Mouse (Mus musculus): ENCODE measurements around the gene Il9r. TPM values are rescaled to one million over a fixed set of nuclear protein-coding genes. Genes with fewer than 3 reads are reported as not detected.
A peak's percentile ranks its signal among the peaks of the same experiment; 100 is the strongest.

Gene Il9r
- polyA plus RNA-seq, 1 experiment from 2014 or later: not detected

DNA sequence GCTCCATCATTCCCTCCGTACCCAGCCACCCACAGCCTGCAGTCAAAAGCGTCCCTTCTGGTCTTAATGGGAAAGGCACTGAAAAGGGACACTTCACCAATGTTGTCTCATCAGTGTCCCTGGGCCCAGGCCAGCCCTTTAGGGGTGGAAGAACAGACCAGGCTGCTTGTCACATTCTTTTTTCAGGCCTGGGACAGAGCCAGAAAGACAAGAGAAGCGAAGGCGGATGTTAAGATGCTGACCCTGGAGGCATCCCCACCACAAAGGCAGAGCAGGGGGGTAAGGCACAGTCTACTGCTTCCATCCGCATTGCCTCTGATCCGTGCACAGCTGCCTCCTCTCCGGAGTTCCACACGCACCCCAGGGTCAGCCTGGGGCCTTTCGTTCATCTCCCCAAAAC is 10.0 kb downstream of the Il9r start:
- Histone ChIP-seq H3K27ac (0 out of 2 replicates have a peak overlapping the region, but pooled peaks have one; percentile 25), H3K9me3 (no peaks in the 10 kb centered on the region), H3K36me3 (replicated peaks) (no peaks in the 10 kb centered on the region), H3K4me3 (no peak overlapping the region), H3K4me1 (peaks cover 1% of the 10 kb centered on the region; the same call in 1 of the 2 replicates), H3K27me3 (ENCODE audit: poor library complexity, severe bottlenecking) (0 out of 2 replicates have a peak, but pooled peaks cover 1% of the 10 kb centered on the region)
- WGBS: 84% methylated on average over 9 of the region's 9 CpGs
- no peak for DNase-seq (ENCODE audit: extremely low spot score, low spot score)

GRCm38 (mm10) chr11:32189434-32189833 is 10.6 kb downstream of the Il9r start:
- Histone ChIP-seq H3K27ac (no peak overlapping the region), H3K27me3 (ENCODE audit: poor library complexity, severe bottlenecking) (no peaks in the 10 kb centered on the region), H3K36me3 (replicated peaks) (no peaks in the 10 kb centered on the region), H3K4me1 (no peaks in the 10 kb centered on the region), H3K4me3 (no peak overlapping the region), H3K9me3 (no peaks in the 10 kb centered on the region)
- no peak for DNase-seq (ENCODE audit: extremely low spot score, low spot score)
- 73% methylated on average over 5 of the region's 5 CpGs for WGBS

- WGBS: 87% methylated on average over 12 of the region's 12 CpGs
- H3K27ac ChIP-seq: no peak overlapping the region
- no peaks in the 10 kb centered on the region for H3K36me3 ChIP-seq (replicated peaks)
- no peaks in the 10 kb centered on the region for H3K27me3 ChIP-seq (ENCODE audit: poor library complexity, severe bottlenecking)
- H3K4me3 ChIP-seq: no peak overlapping the region
- DNase-seq (ENCODE audit: extremely low spot score, low spot score): no peak
- no peaks in the 10 kb centered on the region for H3K4me1 ChIP-seq
- H3K9me3 ChIP-seq: no peaks in the 10 kb centered on the region
These were observed 11.2 kb downstream of the Il9r start for GRCm38 (mm10) chr11:32188881-32189280.

- Histone ChIP-seq H3K27me3 (ENCODE audit: poor library complexity, severe bottlenecking) (no peaks in the 10 kb centered on the region), H3K4me1 (no peaks in the 10 kb centered on the region), H3K27ac (no peak overlapping the region), H3K4me3 (no peak overlapping the region), H3K9me3 (no peaks in the 10 kb centered on the region), H3K36me3 (replicated peaks) (no peaks in the 10 kb centered on the region)
- DNase-seq (ENCODE audit: extremely low spot score, low spot score): no peak
- WGBS: 87% methylated on average over 4 of the region's 4 CpGs
These were observed 12.8 kb downstream of the Il9r start for GRCm38 (mm10) chr11:32187256-32187655.

GRCm38 (mm10) chr11:32186031-32186430 is 14.0 kb downstream of the Il9r start:
- no peak for DNase-seq (ENCODE audit: extremely low spot score, low spot score)
- Histone ChIP-seq H3K36me3 (replicated peaks) (no peaks in the 10 kb centered on the region), H3K4me3 (no peak overlapping the region), H3K27me3 (ENCODE audit: poor library complexity, severe bottlenecking) (0 out of 2 replicates have a peak, but pooled peaks cover 9% of the 10 kb centered on the region), H3K27ac (no peak overlapping the region), H3K4me1 (no peaks in the 10 kb centered on the region), H3K9me3 (no peaks in the 10 kb centered on the region)
- WGBS: 86% methylated on average over 3 of the region's 3 CpGs

GRCm38 (mm10) chr11:32184469-32184868 is 15.6 kb downstream of the Il9r start:
- 91% methylated on average over 8 of the region's 8 CpGs for WGBS
- no peak for DNase-seq (ENCODE audit: extremely low spot score, low spot score)

GRCm38 (mm10) chr11:32181973-32182868 is 17.9 kb downstream of the Il9r start:
- Histone ChIP-seq H3K4me1 (no peaks in the 10 kb centered on the region), H3K9me3 (peaks cover 6% of the 10 kb centered on the region; the same call in 1 of the 2 replicates), H3K4me3 (no peak overlapping the region), H3K36me3 (replicated peaks) (no peaks in the 10 kb centered on the region), H3K27me3 (ENCODE audit: poor library complexity, severe bottlenecking) (0 out of 2 replicates have a peak, but pooled peaks cover 9% of the 10 kb centered on the region), H3K27ac (no peak overlapping the region)
- peak; percentile 77 for DNase-seq (ENCODE audit: extremely low spot score, low spot score)
- WGBS: 55% methylated on average over 24 of the region's 25 CpGs

More at GRCm38 (mm10) chr11:32184469-32184868, 15.6 kb downstream of the Il9r start:
- H3K36me3 ChIP-seq (replicated peaks): no peaks in the 10 kb centered on the region
- 0 out of 2 replicates have a peak, but pooled peaks cover 9% of the 10 kb centered on the region for H3K27me3 ChIP-seq (ENCODE audit: poor library complexity, severe bottlenecking)
- H3K4me1 ChIP-seq: no peaks in the 10 kb centered on the region
- no peaks in the 10 kb centered on the region for H3K9me3 ChIP-seq
- H3K4me3 ChIP-seq: no peak overlapping the region
- H3K27ac ChIP-seq: no peak overlapping the region

- WGBS: 80% methylated on average over 4 of the region's 4 CpGs
- H3K27ac ChIP-seq: no peak overlapping the region
- no peaks in the 10 kb centered on the region for H3K36me3 ChIP-seq (replicated peaks)
- H3K27me3 ChIP-seq (ENCODE audit: poor library complexity, severe bottlenecking): 0 out of 2 replicates have a peak, but pooled peaks cover 9% of the 10 kb centered on the region
- no peak overlapping the region for H3K4me3 ChIP-seq
- DNase-seq (ENCODE audit: extremely low spot score, low spot score): no peak
- no peaks in the 10 kb centered on the region for H3K4me1 ChIP-seq
- H3K9me3 ChIP-seq: peaks cover 6% of the 10 kb centered on the region; the same call in 1 of the 2 replicates
These were observed 18.8 kb downstream of the Il9r start for GRCm38 (mm10) chr11:32181246-32181645.

DNA sequence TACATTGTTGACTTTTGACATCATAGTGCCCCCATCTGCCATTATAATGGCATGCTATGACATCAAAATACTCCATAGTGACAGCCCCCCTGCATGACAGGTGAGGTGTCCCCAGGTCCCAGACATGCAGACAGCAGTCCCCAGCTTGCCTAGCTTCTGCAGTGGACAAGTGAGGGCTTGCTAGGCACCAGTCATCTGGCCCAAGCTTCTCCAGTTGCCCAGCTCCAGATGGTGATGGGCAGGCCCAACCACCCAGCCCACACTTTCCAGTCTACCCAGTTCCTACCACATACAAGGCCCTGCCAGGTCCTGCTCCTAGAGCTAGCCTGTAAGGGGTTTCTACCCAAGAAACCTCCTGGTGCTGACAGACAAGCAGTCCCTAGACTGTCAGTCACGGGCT is 21.6 kb downstream of the Il9r start:
- DNase-seq (ENCODE audit: extremely low spot score, low spot score): no peak
- Histone ChIP-seq H3K27me3 (ENCODE audit: poor library complexity, severe bottlenecking) (0 out of 2 replicates have a peak, but pooled peaks cover 9% of the 10 kb centered on the region), H3K27ac (no peak overlapping the region), H3K9me3 (peaks cover 6% of the 10 kb centered on the region; the same call in 1 of the 2 replicates), H3K4me3 (no peak overlapping the region), H3K36me3 (replicated peaks) (no peaks in the 10 kb centered on the region), H3K4me1 (no peaks in the 10 kb centered on the region)
- WGBS: 86% methylated on average over 1 of the region's 1 CpGs

DNA sequence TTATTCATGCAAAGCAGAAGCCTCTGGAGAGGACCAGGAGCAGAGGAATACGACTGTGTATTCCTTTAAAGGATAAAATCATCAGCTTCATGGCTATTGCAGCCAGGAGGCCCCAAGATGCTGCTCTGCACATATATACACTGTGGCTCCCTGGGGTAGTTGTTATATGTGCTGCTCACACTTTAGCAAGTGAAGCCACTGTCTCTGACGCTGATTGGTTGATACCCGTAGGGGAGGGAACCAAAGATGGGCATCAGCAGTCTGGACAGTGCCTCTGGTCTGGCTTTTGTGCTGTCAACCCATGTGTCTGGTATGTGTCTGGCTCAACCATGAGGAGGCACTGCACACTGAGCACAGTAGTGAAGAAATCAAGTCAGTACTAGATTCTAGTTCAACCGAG is 33.4 kb downstream of the Il9r start:
- 78% methylated on average over 4 of the region's 4 CpGs for WGBS
- Histone ChIP-seq H3K4me3 (no peak overlapping the region), H3K4me1 (peaks cover 9% of the 10 kb centered on the region), H3K27ac (no peak overlapping the region), H3K36me3 (replicated peaks) (no peaks in the 10 kb centered on the region), H3K27me3 (ENCODE audit: poor library complexity, severe bottlenecking) (peaks cover 3% of the 10 kb centered on the region), H3K9me3 (0 out of 2 replicates have a peak, but pooled peaks cover 4% of the 10 kb centered on the region)
- no peak for DNase-seq (ENCODE audit: extremely low spot score, low spot score)

DNA sequence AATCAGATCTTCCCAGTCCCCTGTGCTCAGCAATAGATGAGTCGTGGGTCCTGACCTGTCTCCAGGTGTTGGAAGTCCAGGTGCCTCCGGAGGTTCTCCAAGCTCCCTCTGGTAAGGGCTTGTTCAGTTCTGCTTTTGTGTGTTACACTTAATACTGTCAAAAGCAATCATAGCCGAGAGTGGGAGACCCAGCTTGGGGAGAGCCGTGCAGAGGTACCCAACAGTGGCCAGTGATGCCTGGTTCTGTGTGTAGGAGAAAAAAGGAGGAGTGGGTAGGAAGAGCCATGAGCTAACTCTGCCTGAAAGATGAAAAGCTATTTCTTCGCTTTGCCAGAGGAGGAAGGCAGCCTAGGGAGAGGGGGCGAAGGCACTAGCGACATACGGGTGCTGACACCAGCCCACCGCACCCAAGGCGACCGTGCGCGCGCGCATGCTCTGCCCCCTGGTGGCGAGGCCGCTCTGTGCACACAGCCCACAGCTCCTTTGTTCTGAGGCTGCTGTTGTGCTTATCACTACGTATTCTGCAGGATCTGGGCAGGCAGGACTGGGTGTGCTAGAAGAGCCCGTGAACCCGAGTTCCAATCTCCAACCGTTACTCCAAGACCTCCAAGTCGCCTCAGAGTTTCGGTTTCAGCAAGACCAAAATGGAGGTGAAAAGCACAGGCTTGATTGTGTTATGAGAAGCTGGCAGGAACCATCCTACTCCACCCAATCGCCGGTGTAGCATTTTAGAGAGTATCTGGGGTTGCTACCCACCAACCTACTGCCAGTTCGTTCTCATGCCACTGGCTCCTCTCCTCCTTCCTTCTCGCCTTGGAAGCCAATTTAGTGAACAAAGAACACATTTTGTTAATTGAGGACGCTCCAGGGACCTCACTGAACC is 37.9 kb downstream of the Il9r start:
- 15% methylated on average over 28 of the region's 28 CpGs for WGBS
- Histone ChIP-seq H3K9me3 (0 out of 2 replicates have a peak, but pooled peaks cover 4% of the 10 kb centered on the region), H3K4me3 (peak overlapping the region; percentile 49), H3K4me1 (peaks cover 41% of the 10 kb centered on the region), H3K27me3 (ENCODE audit: poor library complexity, severe bottlenecking) (peaks cover 31% of the 10 kb centered on the region), H3K36me3 (replicated peaks) (no peaks in the 10 kb centered on the region), H3K27ac (peak overlapping the region; percentile 85)
- peak; percentile 87 for DNase-seq (ENCODE audit: extremely low spot score, low spot score)

DNA sequence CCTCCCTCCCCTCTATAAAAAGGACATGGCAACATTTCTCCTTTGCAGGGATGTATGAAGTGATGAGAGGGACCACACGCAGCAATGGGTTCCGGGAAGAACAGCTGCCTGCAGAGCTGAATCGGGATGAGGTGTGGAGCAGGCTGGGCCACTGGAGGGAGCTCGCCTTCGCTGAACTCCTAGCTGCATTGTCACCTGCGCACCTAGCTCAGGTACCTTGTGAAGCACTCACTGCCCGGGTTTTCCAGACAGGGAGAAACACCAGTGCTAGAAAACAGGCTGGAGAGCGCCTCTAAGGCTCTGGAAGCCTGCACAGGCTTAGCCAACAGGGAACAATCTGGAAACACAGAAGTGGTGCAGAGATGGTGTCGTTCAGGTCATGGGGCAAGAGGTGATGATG is 38.6 kb downstream of the Il9r start:
- Histone ChIP-seq H3K9me3 (0 out of 2 replicates have a peak, but pooled peaks cover 4% of the 10 kb centered on the region), H3K27me3 (ENCODE audit: poor library complexity, severe bottlenecking) (peaks cover 31% of the 10 kb centered on the region), H3K4me3 (peak overlapping the region; percentile 49), H3K27ac (peak overlapping the region; percentile 85), H3K36me3 (replicated peaks) (no peaks in the 10 kb centered on the region), H3K4me1 (peaks cover 42% of the 10 kb centered on the region)
- 5% methylated on average over 9 of the region's 9 CpGs for WGBS
- DNase-seq (ENCODE audit: extremely low spot score, low spot score): peak; percentile 38
